Mouse (Mus musculus) lung, embryonic 15.5 days (tissue): ENCODE results near the gene Olfr153. TPM values are rescaled to one million over a fixed set of nuclear protein-coding genes. Genes with fewer than 3 reads are reported as not detected.

Source experiments
- polyA plus RNA-seq: library from polyadenylated mRNA; unstranded; fragments of >200 nt; fragmentation: Nextera tagmentation; extraction: Ambion mirVana; gene quantifications from 2 replicates; pipeline ENCODE4 v1.2.1, GENCODE M21; 2015

Olfr153 gene
- polyA plus RNA-seq, 1 experiment from 2014 or later = not detected

Other genes starting within 250 kb of the Olfr153 start
- not detected in 2 replicates for gene Olfr1118, start 224.2 kb upstream of the Olfr153 start, polyA plus RNA-seq
- gene Olfr1120, start 177.0 kb upstream of the Olfr153 start, polyA plus RNA-seq = not detected in 2 replicates
- not detected in 2 replicates for gene Olfr1121, start 161.9 kb upstream of the Olfr153 start, polyA plus RNA-seq
- not detected in 2 replicates for gene Olfr1122, start 145.9 kb upstream of the Olfr153 start, polyA plus RNA-seq
- not detected in 2 replicates for gene Olfr1123, start 115.2 kb upstream of the Olfr153 start, polyA plus RNA-seq
- gene Olfr1124, start 101.5 kb upstream of the Olfr153 start, polyA plus RNA-seq = 0.07 and 0.09 TPM in 2 replicates
- gene Olfr1126, start 77.8 kb upstream of the Olfr153 start, polyA plus RNA-seq = not detected in 2 replicates
- gene Pramel7, start 34.7 kb upstream of the Olfr153 start, polyA plus RNA-seq = not detected in 2 replicates
- gene Pramel6, start 25.2 kb upstream of the Olfr153 start, polyA plus RNA-seq = not detected in 2 replicates
- gene Olfr1128, start 13.7 kb downstream of the Olfr153 start, polyA plus RNA-seq = not detected in 2 replicates
- gene Olfr1129, start 42.1 kb downstream of the Olfr153 start, polyA plus RNA-seq = not detected in 2 replicates
- gene Olfr1130, start 74.4 kb downstream of the Olfr153 start, polyA plus RNA-seq = not detected in 2 replicates
- gene Olfr1131, start 95.3 kb downstream of the Olfr153 start, polyA plus RNA-seq = not detected in 2 replicates
- not detected in 2 replicates for gene Olfr1132, start 105.7 kb downstream of the Olfr153 start, polyA plus RNA-seq
- not detected in 2 replicates for gene Olfr1133, start 115.6 kb downstream of the Olfr153 start, polyA plus RNA-seq
- gene Olfr1134, start 126.7 kb downstream of the Olfr153 start, polyA plus RNA-seq = not detected in 2 replicates
- gene Olfr1135, start 141.9 kb downstream of the Olfr153 start, polyA plus RNA-seq = not detected in 2 replicates
- gene Olfr1136, start 162.2 kb downstream of the Olfr153 start, polyA plus RNA-seq = not detected in 2 replicates
- gene Olfr1137, start 181.4 kb downstream of the Olfr153 start, polyA plus RNA-seq = not detected in 2 replicates
- not detected in 2 replicates for gene Olfr1138, start 208.2 kb downstream of the Olfr153 start, polyA plus RNA-seq
- gene Olfr1140, start 212.0 kb downstream of the Olfr153 start, polyA plus RNA-seq = not detected in 2 replicates
- not detected in 2 replicates for gene Olfr1141, start 222.2 kb downstream of the Olfr153 start, polyA plus RNA-seq
- gene Olfr152, start 247.7 kb downstream of the Olfr153 start, polyA plus RNA-seq = not detected in 2 replicates